Mouse (Mus musculus): ENCODE measurements around the gene Map2k3. TPM values are rescaled to one million over a fixed set of nuclear protein-coding genes. Genes with fewer than 3 reads are reported as not detected.
A peak's percentile ranks its signal among the peaks of the same experiment; 100 is the strongest.

The Map2k3 gene
- polyA plus RNA-seq, 1 experiment from 2014 or later = 157 TPM

DNA sequence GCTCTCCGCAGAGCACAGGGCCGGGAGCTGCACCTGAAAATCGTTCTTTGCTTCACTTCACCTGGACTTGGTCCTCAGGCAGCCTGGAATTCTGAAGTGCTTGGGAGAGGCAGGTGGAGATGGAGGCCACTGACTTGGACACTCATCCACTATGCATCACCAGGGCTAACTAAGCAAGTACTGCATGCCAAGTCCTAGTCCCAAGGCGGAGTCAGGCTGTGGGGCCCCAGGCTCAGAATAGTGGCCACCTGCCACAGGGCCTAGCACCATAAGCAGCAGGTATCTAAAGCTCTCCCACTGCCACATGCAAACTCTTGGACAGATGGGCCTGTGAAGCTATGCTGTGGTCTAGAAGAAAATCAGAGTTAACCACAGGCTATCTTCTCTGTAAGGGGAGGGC, 25.4 kb upstream of the Map2k3 start:
- H3K4me1 ChIP-seq (replicated peaks) = peaks cover 20% of the 10 kb centered on the region
- WGBS (ENCODE audit: insufficient replicate concordance) = 76% methylated on average over 4 of the region's 4 CpGs
- no peak overlapping the region for H3K4me3 ChIP-seq (replicated peaks)
- H3K36me3 ChIP-seq = peaks cover 32% of the 10 kb centered on the region
- H3K27ac ChIP-seq = no peak overlapping the region
- no peak overlapping the region for H3K9ac ChIP-seq
- no peak for DNase-seq
- H3K27me3 ChIP-seq = 0 out of 2 replicates have a peak, but pooled peaks cover 3% of the 10 kb centered on the region
- ATAC-seq (ENCODE audit: low read depth) = no peak
- H3K9me3 ChIP-seq (replicated peaks) = no peaks in the 10 kb centered on the region
- H3K4me2 ChIP-seq = no peak overlapping the region

DNA sequence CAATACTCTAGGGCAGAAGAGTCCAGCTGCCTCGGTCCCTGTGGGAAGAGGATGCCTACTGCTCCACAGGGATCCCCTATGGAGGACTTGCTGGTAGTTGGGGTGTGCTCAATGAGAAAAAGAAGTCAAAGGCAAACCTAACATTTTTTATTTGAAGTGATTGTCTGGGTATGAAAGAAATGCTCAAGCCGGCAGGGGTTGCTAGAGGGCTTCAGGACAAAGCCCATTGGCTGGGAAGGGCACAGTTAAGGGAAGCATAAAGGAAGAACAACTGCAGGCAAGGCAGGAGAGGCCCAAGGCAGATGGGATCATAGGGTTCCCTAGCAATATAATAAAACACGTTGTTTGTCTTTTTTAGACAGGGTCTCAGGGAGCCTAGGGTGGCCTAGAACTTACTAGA, 23.8 kb upstream of the Map2k3 start:
- DNase-seq (no peak), ATAC-seq (ENCODE audit: low read depth) (no peak)
- 0 out of 2 replicates have a peak, but pooled peaks cover 3% of the 10 kb centered on the region for H3K27me3 ChIP-seq
- 65% methylated on average over 3 of the region's 3 CpGs for WGBS (ENCODE audit: insufficient replicate concordance)
- no peak overlapping the region for H3K4me3 ChIP-seq (replicated peaks)
- no peak overlapping the region for H3K4me2 ChIP-seq
- peaks cover 29% of the 10 kb centered on the region for H3K4me1 ChIP-seq (replicated peaks)
- no peaks in the 10 kb centered on the region for H3K9me3 ChIP-seq (replicated peaks)
- H3K9ac ChIP-seq = no peak overlapping the region
- H3K36me3 ChIP-seq = peaks cover 32% of the 10 kb centered on the region
- H3K27ac ChIP-seq = no peak overlapping the region

DNA sequence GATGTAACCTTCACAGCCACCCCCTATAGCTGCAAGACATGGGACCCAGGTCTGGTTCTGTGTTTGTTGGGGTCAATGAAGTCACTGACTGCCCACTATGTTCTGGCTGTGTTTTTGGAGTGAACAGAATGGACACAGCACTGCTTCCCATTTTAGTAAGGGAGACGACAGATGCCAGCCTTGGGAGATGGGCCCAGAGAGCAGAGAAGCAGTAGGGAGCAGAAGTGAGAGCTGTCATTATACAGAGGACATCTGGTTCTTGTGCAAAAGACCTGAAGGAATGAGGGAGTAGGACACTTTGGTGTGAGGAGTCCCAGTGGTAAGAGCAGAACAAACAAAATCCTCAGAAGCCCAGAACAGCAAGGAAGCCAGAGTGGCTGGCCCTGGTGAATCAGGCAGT, 22.2 kb upstream of the Map2k3 start:
- H3K9ac ChIP-seq = no peak overlapping the region
- WGBS (ENCODE audit: insufficient replicate concordance) = 72% methylated on average over 1 of the region's 1 CpGs
- 0 out of 2 replicates have a peak, but pooled peaks cover 3% of the 10 kb centered on the region for H3K27me3 ChIP-seq
- ATAC-seq (ENCODE audit: low read depth) (no peak), DNase-seq (no peak)
- H3K36me3 ChIP-seq = peaks cover 21% of the 10 kb centered on the region
- peaks cover 38% of the 10 kb centered on the region for H3K4me1 ChIP-seq (replicated peaks)
- H3K4me2 ChIP-seq = no peak overlapping the region
- no peak overlapping the region for H3K4me3 ChIP-seq (replicated peaks)
- H3K9me3 ChIP-seq (replicated peaks) = no peaks in the 10 kb centered on the region
- H3K27ac ChIP-seq = no peak overlapping the region; the same call in 1 of the 2 replicates

DNA sequence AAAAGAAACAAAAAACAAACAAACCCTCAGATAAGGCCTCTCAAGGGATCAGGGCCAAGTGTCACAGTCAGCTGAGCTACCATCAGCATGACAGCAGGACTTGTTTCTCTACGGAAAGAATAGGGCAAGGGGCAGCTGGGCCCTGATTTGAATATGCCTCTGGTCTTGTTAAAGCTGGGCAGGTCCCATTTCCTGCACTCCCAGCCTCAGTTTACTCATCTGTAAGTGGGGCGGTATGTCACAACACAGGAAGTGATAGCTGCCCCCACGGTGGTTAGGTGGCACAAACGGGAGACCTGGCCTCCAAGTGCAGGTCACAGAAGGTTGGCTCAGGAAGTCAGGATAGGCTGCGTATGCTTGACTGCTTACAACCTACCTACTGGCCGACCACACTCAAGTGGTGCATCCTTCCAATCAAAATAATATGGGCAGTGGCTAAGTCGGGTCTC, 19.3 kb upstream of the Map2k3 start:
- 23% methylated on average over 7 of the region's 7 CpGs for WGBS (ENCODE audit: insufficient replicate concordance)
- no peak for ATAC-seq (ENCODE audit: low read depth)
- peaks cover 55% of the 10 kb centered on the region for H3K4me1 ChIP-seq (replicated peaks)

DNA sequence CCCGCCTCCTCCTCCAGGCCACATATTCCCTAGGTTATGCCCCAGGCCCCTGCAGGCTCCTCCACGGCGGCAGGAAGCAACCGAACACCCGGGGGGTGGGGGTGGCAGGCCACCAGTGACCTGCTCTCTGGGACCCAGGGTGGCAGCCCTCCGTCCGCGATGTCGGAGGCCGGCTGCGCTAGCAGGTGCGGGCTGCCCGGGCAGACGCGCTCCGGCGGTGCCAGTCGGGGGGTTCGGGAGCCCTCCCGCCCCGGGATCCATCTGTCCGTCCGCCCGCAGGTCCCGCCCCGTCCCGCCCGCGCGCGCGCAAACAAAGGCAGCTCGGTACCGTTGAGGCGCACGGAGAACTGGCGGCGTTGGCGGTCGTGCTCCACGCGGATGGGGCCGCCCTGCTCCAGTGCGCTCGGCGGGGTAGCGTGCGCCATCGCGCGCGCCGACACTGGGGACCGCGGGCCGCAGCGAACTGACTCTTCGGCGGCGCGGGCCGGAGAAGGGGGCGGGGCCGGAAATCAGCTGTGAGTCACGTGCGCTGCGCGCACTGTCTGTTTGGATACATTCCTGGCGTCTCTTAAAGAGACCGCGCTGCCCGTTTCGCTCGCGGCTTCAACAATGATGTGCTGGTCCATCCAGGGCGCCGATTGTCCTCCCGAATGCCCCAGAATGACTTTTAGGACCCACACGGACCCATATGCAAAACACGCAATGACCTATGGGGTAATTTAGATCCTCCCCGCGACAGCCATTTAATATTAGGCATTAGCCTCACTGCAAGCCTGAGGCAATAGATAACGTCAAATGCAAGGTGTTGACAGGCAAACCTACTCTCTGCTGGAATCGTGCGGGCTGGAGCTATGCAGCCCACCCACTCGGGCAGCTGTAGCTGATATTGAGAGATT, 18.3 kb upstream of the Map2k3 start:
- Histone ChIP-seq H3K36me3 (no peaks in the 10 kb centered on the region), H3K27me3 (no peaks in the 10 kb centered on the region), H3K4me2 (peak overlapping the region; percentile 95), H3K4me3 (replicated peaks) (peak overlapping the region; percentile 95), H3K9ac (peak overlapping the region; percentile 96), H3K4me1 (replicated peaks) (peaks cover 59% of the 10 kb centered on the region), H3K9me3 (replicated peaks) (no peaks in the 10 kb centered on the region), H3K27ac (peak overlapping the region; percentile 84)
- WGBS (ENCODE audit: insufficient replicate concordance) = under 1% methylated on average over 84 of the region's 86 CpGs
- DNase-seq (peak; percentile 86), ATAC-seq (ENCODE audit: low read depth) (peak; percentile 89)

More for the DNA sequence above, 19.3 kb upstream of the Map2k3 start:
- peak overlapping the region; percentile 95 for H3K4me3 ChIP-seq (replicated peaks)
- no peaks in the 10 kb centered on the region for H3K27me3 ChIP-seq
- peak overlapping the region; percentile 95 for H3K4me2 ChIP-seq
- DNase-seq = no peak
- H3K27ac ChIP-seq = peak overlapping the region; percentile 84
- H3K9me3 ChIP-seq (replicated peaks) = no peaks in the 10 kb centered on the region
- H3K36me3 ChIP-seq = no peaks in the 10 kb centered on the region
- H3K9ac ChIP-seq = peak overlapping the region; percentile 96

DNA sequence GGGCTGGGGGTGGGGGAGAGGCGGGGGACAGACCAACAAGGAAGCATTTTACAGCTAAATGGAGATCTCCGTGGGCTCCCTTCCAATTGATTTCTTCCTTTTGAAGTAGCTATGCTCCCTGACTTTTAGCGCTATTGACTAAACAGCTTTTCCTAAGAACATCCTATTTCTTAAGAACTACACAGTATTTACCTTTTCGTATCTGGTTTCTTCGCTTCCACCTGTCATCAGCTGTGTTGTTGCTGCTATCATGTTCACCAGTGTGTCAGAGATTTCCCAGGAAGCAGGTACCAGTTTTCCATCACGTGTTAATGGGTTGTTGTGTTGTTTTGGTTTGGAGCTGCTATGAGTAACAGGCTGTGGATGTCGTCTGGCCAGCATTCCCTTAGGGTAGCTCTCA, 17.3 kb upstream of the Map2k3 start, which contains the start of gene Natd1:
Gene Natd1 (minus strand): TSS at position 260 of the 400 bp plus-strand sequence.
- peak within 1 kb of the TSS; percentile 96 for H3K9ac ChIP-seq
- H3K27me3 ChIP-seq = no peaks in the 10 kb centered on the region
- peak within 1 kb of the TSS; percentile 84 for H3K27ac ChIP-seq
- peaks cover 62% of the 10 kb centered on the region for H3K4me1 ChIP-seq (replicated peaks)
- no peaks in the 10 kb centered on the region for H3K36me3 ChIP-seq
- H3K4me2 ChIP-seq = peak within 1 kb of the TSS; percentile 95
- DNase-seq (no peak), ATAC-seq (ENCODE audit: low read depth) (no peak)
- WGBS (ENCODE audit: insufficient replicate concordance) = 43% methylated on average over 7 of the region's 7 CpGs
- H3K9me3 ChIP-seq (replicated peaks) = no peaks in the 10 kb centered on the region
- H3K4me3 ChIP-seq (replicated peaks) = peak within 1 kb of the TSS; percentile 95

DNA sequence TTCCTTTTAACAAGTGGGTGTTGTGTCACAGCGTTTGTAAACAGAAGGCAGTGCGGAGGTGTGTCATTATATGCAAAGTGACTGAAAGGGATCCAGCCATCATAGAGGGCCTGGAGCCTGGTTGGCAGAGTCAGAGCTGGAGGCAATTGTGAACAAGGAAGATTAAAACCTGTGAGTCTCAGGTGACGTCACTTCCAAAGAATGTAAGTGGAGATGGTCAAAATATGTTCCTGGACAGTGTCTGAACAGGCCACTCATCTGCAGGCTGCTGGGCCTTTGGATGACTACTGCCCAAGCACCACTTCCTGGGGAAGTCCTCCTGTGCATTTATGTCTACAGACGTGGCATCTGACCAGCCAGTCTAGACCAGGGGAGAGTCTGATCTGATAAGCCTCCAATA, 16.6 kb upstream of the Map2k3 start:
- H3K4me1 ChIP-seq (replicated peaks) = peaks cover 68% of the 10 kb centered on the region
- no peaks in the 10 kb centered on the region for H3K36me3 ChIP-seq
- DNase-seq (no peak), ATAC-seq (ENCODE audit: low read depth) (no peak)
- no peak overlapping the region for H3K4me3 ChIP-seq (replicated peaks)
- peak overlapping the region; percentile 84; the same call in 1 of the 2 replicates for H3K27ac ChIP-seq
- H3K27me3 ChIP-seq = no peaks in the 10 kb centered on the region
- H3K4me2 ChIP-seq = no peak overlapping the region
- H3K9ac ChIP-seq = no peak overlapping the region
- WGBS (ENCODE audit: insufficient replicate concordance) = 68% methylated on average over 4 of the region's 4 CpGs
- H3K9me3 ChIP-seq (replicated peaks) = no peaks in the 10 kb centered on the region

DNA sequence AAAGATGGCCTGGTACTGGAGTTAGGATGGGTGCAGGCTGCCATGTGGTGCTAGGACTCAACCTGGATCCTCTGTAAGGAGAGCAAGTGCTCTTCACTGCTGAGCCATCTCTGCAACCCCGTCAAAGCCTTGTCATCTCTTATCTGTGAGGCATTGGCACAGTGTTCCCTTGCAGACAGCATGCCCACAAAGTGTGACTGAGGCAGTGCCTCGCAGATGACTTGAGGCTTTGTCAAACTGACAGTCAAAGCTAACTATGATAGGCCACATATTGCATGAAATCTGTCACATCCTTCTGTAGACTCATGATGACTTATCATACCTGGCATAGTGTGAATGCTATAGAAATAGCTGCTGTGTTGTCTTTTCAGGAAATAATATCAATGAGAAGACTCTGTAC, 11.8 kb upstream of the Map2k3 start:
- no peaks in the 10 kb centered on the region for H3K27me3 ChIP-seq
- 37% methylated on average over 2 of the region's 2 CpGs for WGBS (ENCODE audit: insufficient replicate concordance)
- peak overlapping the region; percentile 22; the same call in 1 of the 2 replicates for H3K9ac ChIP-seq
- ATAC-seq (ENCODE audit: low read depth) (peak; percentile 13), DNase-seq (no peak)
- peaks cover 75% of the 10 kb centered on the region for H3K4me1 ChIP-seq (replicated peaks)
- H3K27ac ChIP-seq = peak overlapping the region; percentile 81
- no peak overlapping the region for H3K4me3 ChIP-seq (replicated peaks)
- H3K9me3 ChIP-seq (replicated peaks) = no peaks in the 10 kb centered on the region
- peak overlapping the region; percentile 3; the same call in 1 of the 2 replicates for H3K4me2 ChIP-seq
- H3K36me3 ChIP-seq = peaks cover 6% of the 10 kb centered on the region

DNA sequence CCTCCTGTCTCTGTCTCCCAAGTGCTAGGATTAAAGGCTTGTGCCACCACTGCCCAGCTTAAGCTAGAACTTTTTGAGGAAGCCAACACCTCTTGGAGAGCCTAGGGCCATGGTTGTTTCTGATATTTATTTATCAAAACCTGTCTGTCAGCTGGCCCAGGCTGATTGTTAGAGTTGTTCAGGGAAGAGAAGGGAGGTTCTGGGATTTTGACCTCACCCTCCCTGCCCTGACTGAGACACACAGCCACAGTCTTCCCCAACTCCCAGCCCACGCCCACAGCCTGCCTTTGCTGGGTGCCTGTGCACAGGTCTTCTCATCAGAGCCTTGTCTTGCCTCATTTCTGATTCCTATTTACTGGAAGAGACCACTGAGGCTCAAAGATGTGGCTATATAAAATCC, 9.6 kb upstream of the Map2k3 start:
- H3K4me2 ChIP-seq = peak overlapping the region; percentile 45
- H3K9ac ChIP-seq = peak overlapping the region; percentile 10
- H3K27me3 ChIP-seq = no peaks in the 10 kb centered on the region
- H3K4me3 ChIP-seq (replicated peaks) = no peak overlapping the region
- H3K36me3 ChIP-seq = peaks cover 6% of the 10 kb centered on the region
- H3K4me1 ChIP-seq (replicated peaks) = peaks cover 87% of the 10 kb centered on the region
- H3K9me3 ChIP-seq (replicated peaks) = no peaks in the 10 kb centered on the region
- H3K27ac ChIP-seq = peak overlapping the region; percentile 81
- ATAC-seq (ENCODE audit: low read depth) = peak; percentile 73
- WGBS (ENCODE audit: insufficient replicate concordance) = 43% methylated on average over 1 of the region's 1 CpGs
- peak; percentile 64 for DNase-seq

DNA sequence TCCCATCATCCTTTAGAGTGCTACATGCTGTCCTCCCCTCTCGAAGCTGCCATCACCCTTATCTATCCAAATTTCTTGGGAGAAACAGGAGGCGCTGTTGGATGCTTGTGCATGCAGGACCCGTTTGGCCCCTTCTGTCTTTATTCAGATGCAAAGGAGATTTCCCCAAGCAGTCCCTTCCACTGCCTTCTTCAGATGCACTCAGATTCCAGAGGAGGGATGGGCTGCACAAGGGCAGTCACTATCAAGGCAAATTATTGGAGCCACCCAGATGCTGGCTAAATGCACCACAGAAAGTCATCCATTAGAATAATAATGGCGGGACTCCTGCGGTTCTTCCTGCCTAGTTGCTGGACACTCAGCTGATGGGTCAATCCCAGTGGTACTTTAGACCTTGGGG, 8.9 kb upstream of the Map2k3 start:
- ATAC-seq (ENCODE audit: low read depth) = no peak
- Histone ChIP-seq H3K4me2 (peak overlapping the region; percentile 45), H3K4me1 (replicated peaks) (peaks cover 86% of the 10 kb centered on the region), H3K9ac (peak overlapping the region; percentile 10), H3K36me3 (peaks cover 6% of the 10 kb centered on the region), H3K9me3 (replicated peaks) (no peaks in the 10 kb centered on the region), H3K27me3 (no peaks in the 10 kb centered on the region), H3K27ac (peak overlapping the region; percentile 81), H3K4me3 (replicated peaks) (no peak overlapping the region)
- no peak for DNase-seq
- 77% methylated on average over 5 of the region's 5 CpGs for WGBS (ENCODE audit: insufficient replicate concordance)

DNA sequence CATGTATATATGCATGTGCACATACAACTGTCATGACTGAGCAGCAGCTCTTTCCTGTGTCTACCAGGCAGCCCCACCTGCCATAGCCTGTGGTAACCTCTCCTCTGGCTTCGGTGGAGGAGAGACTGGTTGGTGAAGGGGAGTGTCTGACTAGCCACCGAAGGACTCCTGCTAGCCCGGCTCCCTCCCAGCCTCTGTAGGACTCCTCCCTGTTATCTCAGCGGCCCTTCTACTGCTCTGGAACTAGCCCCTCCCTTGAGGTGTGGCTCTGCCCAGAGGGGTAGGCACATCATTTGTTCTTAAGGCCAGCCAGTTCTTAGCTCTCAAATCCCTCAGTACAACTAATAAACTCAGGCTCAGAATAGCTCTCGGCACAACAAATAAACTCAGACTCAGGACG, 7.3 kb upstream of the Map2k3 start:
- peaks cover 86% of the 10 kb centered on the region for H3K4me1 ChIP-seq (replicated peaks)
- peak; percentile 93 for ATAC-seq (ENCODE audit: low read depth)
- H3K9ac ChIP-seq = peak overlapping the region; percentile 67
- H3K27ac ChIP-seq = peak overlapping the region; percentile 95
- DNase-seq = peak; percentile 81
- H3K27me3 ChIP-seq = no peaks in the 10 kb centered on the region
- no peaks in the 10 kb centered on the region for H3K9me3 ChIP-seq (replicated peaks)
- 20% methylated on average over 6 of the region's 6 CpGs for WGBS (ENCODE audit: insufficient replicate concordance)
- H3K36me3 ChIP-seq = peaks cover 6% of the 10 kb centered on the region
- H3K4me3 ChIP-seq (replicated peaks) = peak overlapping the region; percentile 21
- H3K4me2 ChIP-seq = peak overlapping the region; percentile 65
